Mouse (Mus musculus) MEL (cell line): ENCODE measurements around the gene Chrm4. TPM values are rescaled to one million over a fixed set of nuclear protein-coding genes. Genes with fewer than 3 reads are reported as not detected.

ENCODE experiments used
- DNase-seq: peaks from one replicate; pipeline ENCODE4 v3.0.0; 2011; ENCODE audit warnings: low read depth, low spot score
- H3K27ac ChIP-seq: 2 replicates; pipeline ENCODE4 v1.5.1; 2012; ENCODE audit warnings: low read depth, mild to moderate bottlenecking, control low read depth, low read length, moderate library complexity; ENCODE audit not compliant: control insufficient read depth
- H3K27me3 ChIP-seq, 2 experiments: fragments of 150-350 bp in 1 of 2; sonication (generic) in 1 of 2; 2 replicates each; pipeline ENCODE4 v1.6.1; 2012; ENCODE audit warnings: low read length in 2 of 2, mild to moderate bottlenecking in 2 of 2, improper control_type of control experiment in 1 of 2, moderate library complexity in 1 of 2; ENCODE audit not compliant: insufficient read depth in 2 of 2, control insufficient read depth in 1 of 2
- H3K36me3 ChIP-seq, 2 experiments: 2 replicates each; pipeline ENCODE4 v1.6.1; 2012 to 2014; ENCODE audit warnings: low read length in 2 of 2, improper control_type of control experiment in 1 of 2, inconsistent platforms in 1 of 2, mild to moderate bottlenecking in 1 of 2; ENCODE audit not compliant: insufficient read depth in 2 of 2, control insufficient read depth in 1 of 2
- H3K4me1 ChIP-seq, 2 experiments: fragments of 150-350 bp in 1 of 2; sonication (generic) in 1 of 2; 2 replicates each; pipeline ENCODE4 v1.6.1; 2012; ENCODE audit warnings: low read length in 2 of 2, improper control_type of control experiment in 1 of 2, mild to moderate bottlenecking in 1 of 2; ENCODE audit not compliant: insufficient read depth in 2 of 2, control insufficient read depth in 1 of 2
- H3K4me3 ChIP-seq, 2 experiments: fragments of 150-350 bp in 1 of 2; sonication (generic) in 1 of 2; 2 replicates each; pipeline ENCODE4 v1.5.1; 2012; ENCODE audit warnings: low read depth in 2 of 2, low read length in 2 of 2, mild to moderate bottlenecking in 2 of 2, moderate library complexity in 2 of 2, control low read depth in 1 of 2, improper control_type of control experiment in 1 of 2; ENCODE audit not compliant: control insufficient read depth in 1 of 2, insufficient read depth in 1 of 2
- H3K79me2 ChIP-seq: 2 replicates; pipeline ENCODE4 v1.6.1; 2012; ENCODE audit warnings: mild to moderate bottlenecking, low read length, moderate library complexity; ENCODE audit not compliant: control insufficient read depth, poor library complexity, insufficient read depth
- H3K9ac ChIP-seq: 2 replicates; pipeline ENCODE4 v1.6.1; 2012; ENCODE audit warnings: low read depth, mild to moderate bottlenecking, control low read depth, low read length, moderate library complexity; ENCODE audit not compliant: control insufficient read depth, poor library complexity, severe bottlenecking
- H3K9me3 ChIP-seq: fragments of 150-350 bp; sonication (generic); replicated peaks from 2 replicates; pipeline ENCODE4 v1.6.1; 2012; ENCODE audit warnings: mild to moderate bottlenecking, low read length, improper control_type of control experiment, moderate library complexity; ENCODE audit not compliant: insufficient read depth
- BHLHE40 ChIP-seq: IDR thresholded peaks from 2 replicates; pipeline ENCODE4 v1.6.1; 2012; ENCODE audit warnings: low read depth, mild to moderate bottlenecking, inconsistent platforms, low read length, improper control_type of control experiment, borderline replicate concordance
- CHD1 ChIP-seq: IDR thresholded peaks from 2 replicates; pipeline ENCODE4 v1.6.1; 2012; ENCODE audit warnings: low read depth, mild to moderate bottlenecking, inconsistent platforms, low read length, improper control_type of control experiment
- CHD2 ChIP-seq: IDR thresholded peaks from 2 replicates; pipeline ENCODE4 v1.6.1; 2011; ENCODE audit warnings: low read length, improper control_type of control experiment
- CTCF ChIP-seq, 3 experiments: IDR thresholded peaks in 2 of 3; conservative IDR thresholded peaks in 1 of 3; 2 replicates each; pipeline ENCODE4 v1.5.1; 2011 to 2012; ENCODE audit warnings: low read length in 3 of 3, low read depth in 2 of 3, mild to moderate bottlenecking in 2 of 3, improper control_type of control experiment in 1 of 3, inconsistent platforms in 1 of 3, mixed read lengths in 1 of 3, moderate library complexity in 1 of 3; ENCODE audit not compliant: control insufficient read depth in 1 of 3, insufficient read depth in 1 of 3, poor library complexity in 1 of 3, severe bottlenecking in 1 of 3
- ELF1 ChIP-seq: IDR thresholded peaks from 2 replicates; pipeline ENCODE4 v1.6.1; 2014; ENCODE audit warnings: low read depth, mild to moderate bottlenecking, inconsistent platforms, low read length, improper control_type of control experiment, moderate library complexity
- EP300 ChIP-seq, 2 experiments: IDR thresholded peaks; 2 replicates each; pipeline ENCODE4 v1.6.1; 2011; ENCODE audit warnings: improper control_type of control experiment in 2 of 2, low read length in 2 of 2, low read depth in 1 of 2, mild to moderate bottlenecking in 1 of 2
- ETS1 ChIP-seq: IDR thresholded peaks from 2 replicates; pipeline ENCODE4 v1.6.1; 2012; ENCODE audit warnings: low read depth, mild to moderate bottlenecking, inconsistent platforms, low read length, improper control_type of control experiment, moderate library complexity
- GABPA ChIP-seq: IDR thresholded peaks from 2 replicates; pipeline ENCODE4 v1.6.1; 2012; ENCODE audit warnings: low read depth, mild to moderate bottlenecking, inconsistent platforms, low read length, improper control_type of control experiment, moderate library complexity
- GATA1 ChIP-seq: IDR thresholded peaks from 2 replicates; pipeline ENCODE4 v1.6.1; 2011; ENCODE audit warnings: low read depth, low read length, improper control_type of control experiment
- JUND ChIP-seq: IDR thresholded peaks from 2 replicates; pipeline ENCODE4 v1.6.1; 2011; ENCODE audit warnings: low read depth, mild to moderate bottlenecking, improper control_type of control experiment, low read length
- KAT2A ChIP-seq: conservative IDR thresholded peaks from 2 replicates; pipeline ENCODE4 v1.6.1; 2012; ENCODE audit warnings: low read depth, low read length, improper control_type of control experiment, inconsistent platforms
- MAFK ChIP-seq: IDR thresholded peaks from 2 replicates; pipeline ENCODE4 v1.6.1; 2011; ENCODE audit warnings: low read depth, mild to moderate bottlenecking, low read length, improper control_type of control experiment, borderline replicate concordance
- MAX ChIP-seq: IDR thresholded peaks from 2 replicates; pipeline ENCODE4 v1.6.1; 2011; ENCODE audit warnings: low read length, improper control_type of control experiment
- MAZ ChIP-seq: IDR thresholded peaks from 2 replicates; pipeline ENCODE4 v1.6.1; 2012; ENCODE audit warnings: low read depth, mild to moderate bottlenecking, inconsistent platforms, low read length, improper control_type of control experiment
- MEF2A ChIP-seq: IDR thresholded peaks from 2 replicates; pipeline ENCODE4 v1.6.1; 2014; ENCODE audit warnings: low read depth, mild to moderate bottlenecking, inconsistent platforms, low read length, improper control_type of control experiment; ENCODE audit not compliant: poor library complexity, insufficient replicate concordance, severe bottlenecking; ENCODE audit errors: extremely low read depth
- MXI1 ChIP-seq: IDR thresholded peaks from 2 replicates; pipeline ENCODE4 v1.6.1; 2011; ENCODE audit warnings: mild to moderate bottlenecking, low read depth, low read length, improper control_type of control experiment
- MYC ChIP-seq: IDR thresholded peaks from 2 replicates; pipeline ENCODE4 v1.6.1; 2011; ENCODE audit warnings: low read depth, mild to moderate bottlenecking, low read length, improper control_type of control experiment, moderate library complexity
- NELFE ChIP-seq: IDR thresholded peaks from 2 replicates; pipeline ENCODE4 v1.6.1; 2011; ENCODE audit warnings: low read depth, low read length, improper control_type of control experiment
- NRF1 ChIP-seq: IDR thresholded peaks from 2 replicates; pipeline ENCODE4 v1.6.1; 2014; ENCODE audit warnings: low read depth, mild to moderate bottlenecking, inconsistent platforms, low read length, improper control_type of control experiment, moderate library complexity; ENCODE audit not compliant: poor library complexity, insufficient read depth, severe bottlenecking
- POLR2A ChIP-seq, 2 experiments: IDR thresholded peaks; 2 replicates each; pipeline ENCODE4 v1.6.1; 2011 to 2012; ENCODE audit warnings: low read length in 2 of 2, mild to moderate bottlenecking in 2 of 2, control low read depth in 1 of 2, improper control_type of control experiment in 1 of 2, low read depth in 1 of 2, moderate library complexity in 1 of 2; ENCODE audit not compliant: control insufficient read depth in 1 of 2, insufficient read depth in 1 of 2, poor library complexity in 1 of 2
- POLR2AphosphoS2 ChIP-seq: IDR thresholded peaks from 2 replicates; pipeline ENCODE4 v1.6.1; 2011; ENCODE audit warnings: low read length, improper control_type of control experiment
- POLR2AphosphoS5 ChIP-seq: IDR thresholded peaks from 2 replicates; pipeline ENCODE4 v1.6.1; 2012; ENCODE audit warnings: low read depth, borderline replicate concordance, mild to moderate bottlenecking, inconsistent platforms, low read length, moderate library complexity, mixed read lengths
- RAD21 ChIP-seq: IDR thresholded peaks from 2 replicates; pipeline ENCODE4 v1.6.1; 2011; ENCODE audit warnings: mild to moderate bottlenecking, low read depth, low read length, improper control_type of control experiment
- RCOR1 ChIP-seq: IDR thresholded peaks from 2 replicates; pipeline ENCODE4 v1.6.1; 2012; ENCODE audit warnings: low read depth, mild to moderate bottlenecking, inconsistent platforms, low read length, improper control_type of control experiment
- SIN3A ChIP-seq: IDR thresholded peaks from 2 replicates; pipeline ENCODE4 v1.6.1; 2012; ENCODE audit warnings: low read length, improper control_type of control experiment, inconsistent platforms
- SMC3 ChIP-seq: IDR thresholded peaks from 2 replicates; pipeline ENCODE4 v1.6.1; 2011; ENCODE audit warnings: low read depth, low read length, improper control_type of control experiment
- TAL1 ChIP-seq: IDR thresholded peaks from 2 replicates; pipeline ENCODE4 v1.6.1; 2012; ENCODE audit warnings: mild to moderate bottlenecking, inconsistent platforms, low read length, moderate library complexity, mixed read lengths
- TBP ChIP-seq: IDR thresholded peaks from 2 replicates; pipeline ENCODE4 v1.8.0; 2011; ENCODE audit warnings: low read depth, low read length, improper control_type of control experiment
- TCF12 ChIP-seq: IDR thresholded peaks from 2 replicates; pipeline ENCODE4 v1.6.1; 2014; ENCODE audit warnings: low read depth, mild to moderate bottlenecking, inconsistent platforms, low read length, improper control_type of control experiment, moderate library complexity
- UBTF ChIP-seq: IDR thresholded peaks from 2 replicates; pipeline ENCODE4 v1.6.1; 2012; ENCODE audit warnings: low read depth, mild to moderate bottlenecking, inconsistent platforms, low read length, improper control_type of control experiment, moderate library complexity, borderline replicate concordance; ENCODE audit not compliant: insufficient read depth
- USF1 ChIP-seq: IDR thresholded peaks from 2 replicates; pipeline ENCODE4 v1.6.1; 2014; ENCODE audit warnings: low read depth, mild to moderate bottlenecking, inconsistent platforms, low read length, improper control_type of control experiment, moderate library complexity
- USF2 ChIP-seq, 2 experiments: IDR thresholded peaks; 2 replicates each; pipeline ENCODE4 v1.6.1; 2011 to 2012; ENCODE audit warnings: improper control_type of control experiment in 2 of 2, low read length in 2 of 2, borderline replicate concordance in 1 of 2, inconsistent platforms in 1 of 2, low read depth in 1 of 2, mild to moderate bottlenecking in 1 of 2; ENCODE audit not compliant: insufficient read depth in 1 of 2
- ZC3H11A ChIP-seq: IDR thresholded peaks from 2 replicates; pipeline ENCODE4 v1.6.1; 2012; ENCODE audit warnings: low read depth, mild to moderate bottlenecking, inconsistent platforms, low read length, improper control_type of control experiment
- ZKSCAN1 ChIP-seq: IDR thresholded peaks from 2 replicates; pipeline ENCODE4 v1.6.1; 2012; ENCODE audit warnings: low read depth, mild to moderate bottlenecking, inconsistent platforms, low read length, improper control_type of control experiment, moderate library complexity
- ZMIZ1 ChIP-seq: IDR thresholded peaks from 2 replicates; pipeline ENCODE4 v1.6.1; 2012; ENCODE audit warnings: low read depth, mild to moderate bottlenecking, inconsistent platforms, low read length, improper control_type of control experiment, moderate library complexity
- ZNF384 ChIP-seq: IDR thresholded peaks from 2 replicates; pipeline ENCODE4 v1.6.1; 2012; ENCODE audit warnings: low read depth, mild to moderate bottlenecking, inconsistent platforms, low read length, improper control_type of control experiment
- polyA plus RNA-seq, 2 experiments: library from polyadenylated mRNA; stranded (reverse) in 1 of 2; unstranded in 1 of 2; fragments of >175 nt in 1 of 2; fragments of >200 nt in 1 of 2; gene quantifications; 2 replicates each; pipeline versions ENCODE4 v1.2.1 to v1.2.4; 2012; ENCODE audit warnings: low replicate concordance in 2 of 2, low read depth in 1 of 2; ENCODE audit not compliant: insufficient read length in 2 of 2, insufficient read depth in 1 of 2, missing spikeins in 1 of 2
- total RNA-seq: library from RNA; depleted of rRNA; stranded (reverse); fragments of 300-350 nt; gene quantifications from 2 replicates; pipeline ENCODE4 v1.2.3, GENCODE M21; 2012

The Chrm4 gene
- total and polyA plus RNA-seq, 3 experiments, result 21.5 to 29.0 TPM; not detected in 1

GRCm38 (mm10) chr2:91963443-91963932 lies 36.4 kb downstream of the Chrm4 start:
- Histone ChIP-seq H3K9ac (peak overlapping the region; percentile 85), H3K27ac (peak overlapping the region; percentile 54), H3K4me3 (peak overlapping the region; percentile 80 to 92), H3K9me3 (no peaks in the 10 kb centered on the region), H3K4me1 (peaks cover 7 to 27% of the 10 kb centered on the region in 2 experiments; a peak in 3 of 4 replicates), H3K36me3 (peaks cover 0 to 16% of the 10 kb centered on the region in 2 experiments; a peak in 2 of 4 replicates), H3K79me2 (peaks cover 40% of the 10 kb centered on the region), H3K27me3 (no peaks in the 10 kb centered on the region)
- DNase-seq, result peak; percentile 95
- no peak for TF ChIP-seq CHD1
- 0 out of 2 replicates have a peak, but pooled peaks have one; percentile 49 for TF ChIP-seq ZMIZ1
- no peak for TF ChIP-seq KAT2A
- no peak for TF ChIP-seq NRF1
- TF ChIP-seq TBP, result 0 out of 2 replicates have a peak, but pooled peaks have one; percentile 48
- no peak for TF ChIP-seq ZNF384
- TF ChIP-seq TAL1, result no peak
- no peak for TF ChIP-seq ZKSCAN1
- peak; percentile 45 for TF ChIP-seq ETS1
- TF ChIP-seq ZC3H11A, result peak; percentile 39
- no peak for TF ChIP-seq USF2 (IDR thresholded peaks at IDR 0.05; ENCODE audit: borderline replicate concordance in 1 of 2, insufficient read depth in 1 of 2, low read depth in 1 of 2, low read length in 2 of 2)
- TF ChIP-seq POLR2A (IDR thresholded peaks at IDR 0.05; ENCODE audit: control insufficient read depth in 1 of 2, insufficient read depth in 1 of 2, low read depth in 1 of 2, low read length in 2 of 2, poor library complexity in 1 of 2), result peak; percentile 60 to 72; a peak in 3 of 4 replicates
- peak; percentile 79; the same call in 1 of the 2 replicates for TF ChIP-seq MAZ
- TF ChIP-seq UBTF, result no peak
- peak; percentile 74 for TF ChIP-seq SIN3A
- peak; percentile 58 for TF ChIP-seq SMC3
- no peak for TF ChIP-seq JUND
- peak; percentile 70 for TF ChIP-seq TCF12
- TF ChIP-seq MXI1, result peak; percentile 79; the same call in 1 of the 2 replicates
- peak; percentile 88 for TF ChIP-seq ELF1
- TF ChIP-seq CHD2, result no peak
- TF ChIP-seq MAFK, result no peak
- peak; percentile 34 for TF ChIP-seq RAD21
- 0 out of 2 replicates have a peak, but pooled peaks have one; percentile 30 for TF ChIP-seq MYC
- TF ChIP-seq CTCF (IDR thresholded peaks at IDR 0.05 in 2 of 3, conservative IDR thresholded peaks at IDR 0.05 in 1 of 3; ENCODE audit: control insufficient read depth in 1 of 3, insufficient read depth in 1 of 3, low read depth in 2 of 3, low read length in 3 of 3, poor library complexity in 1 of 3, severe bottlenecking in 1 of 3), result peak; percentile 50 to 97 (median 95); a peak in 5 of 6 replicates
- peak in 1 of 2 experiments; percentile 34; a peak in 1 of 4 replicates for TF ChIP-seq EP300 (IDR thresholded peaks at IDR 0.05; ENCODE audit: low read depth in 1 of 2, low read length in 2 of 2)
- no peak for TF ChIP-seq GABPA
- TF ChIP-seq USF1, result no peak
- peak; percentile 54 for TF ChIP-seq NELFE
- no peak for TF ChIP-seq MEF2A
- no peak for TF ChIP-seq POLR2AphosphoS5
- peak; percentile 63; the same call in 1 of the 2 replicates for TF ChIP-seq POLR2AphosphoS2
- TF ChIP-seq RCOR1, result peak; percentile 54; the same call in 1 of the 2 replicates
- 0 out of 2 replicates have a peak, but pooled peaks have one; percentile 36 for TF ChIP-seq BHLHE40
- no peak for TF ChIP-seq GATA1
- TF ChIP-seq MAX, result peak; percentile 79
